Mouse (Mus musculus) spleen, adult 2 months (tissue): ENCODE results near the gene Gm49342. TPM values are rescaled to one million over a fixed set of nuclear protein-coding genes. Genes with fewer than 3 reads are reported as not detected.

ENCODE experiments used
- DNase-seq, 2 experiments: peaks; one replicate each; pipeline versions ENCODE4 v3.0.0 to v3.0.0-alpha.2; 2012 to 2021; ENCODE audit warnings: low spot score in 2 of 2, low read depth in 1 of 2
- H3K27ac ChIP-seq: fragments of 200-500 bp; 2 replicates; pipeline ENCODE4 v1.5.1; 2012; ENCODE audit warnings: low read length, inconsistent platforms; ENCODE audit not compliant: insufficient read depth
- H3K27me3 ChIP-seq: fragments of 200-500 bp; 2 replicates; pipeline ENCODE4 v1.6.1; 2012; ENCODE audit warnings: mild to moderate bottlenecking, moderate library complexity, low read length, inconsistent platforms; ENCODE audit not compliant: control insufficient read depth, insufficient read depth
- H3K36me3 ChIP-seq: fragments of 200-500 bp; 2 replicates; pipeline ENCODE4 v1.6.1; 2012; ENCODE audit warnings: mild to moderate bottlenecking, low read length, inconsistent platforms; ENCODE audit not compliant: control insufficient read depth, insufficient read depth
- H3K4me1 ChIP-seq: fragments of 200-500 bp; 2 replicates; pipeline ENCODE4 v1.6.1; 2011; ENCODE audit warnings: inconsistent platforms; ENCODE audit not compliant: control insufficient read depth, insufficient read depth, insufficient read length
- H3K4me3 ChIP-seq: fragments of 200-500 bp; 2 replicates; pipeline ENCODE4 v1.5.1; 2011; ENCODE audit warnings: mild to moderate bottlenecking, inconsistent platforms; ENCODE audit not compliant: insufficient read depth, insufficient read length; ENCODE audit errors: extremely low read depth
- CTCF ChIP-seq: fragments of 200-500 bp; IDR thresholded peaks from 2 replicates; pipeline ENCODE4 v1.5.1; 2011; ENCODE audit warnings: mild to moderate bottlenecking, inconsistent platforms; ENCODE audit not compliant: insufficient read depth, insufficient read length, insufficient replicate concordance; ENCODE audit errors: extremely low read depth
- POLR2A ChIP-seq: fragments of 200-500 bp; IDR thresholded peaks from 2 replicates; pipeline ENCODE4 v1.6.1; 2011; ENCODE audit warnings: low read depth, low read length, inconsistent platforms
- WGBS: fragments of 180-500 bp; shearing (Covaris S2); methylation state at CpG from one replicate; pipeline ENCODE4 v1.1.7; 2018; 5-methylcytosine and 5-hydroxymethylcytosine counted together
- polyA plus RNA-seq: library from polyadenylated mRNA; depleted of rRNA; stranded (reverse); fragments of >200 nt; gene quantifications from 2 replicates; pipeline ENCODE4 v1.2.3, GENCODE M21; 2012; rRNA removed

Gene Gm49342
- polyA plus RNA-seq, 1 experiment: 28.4 TPM

DNA sequence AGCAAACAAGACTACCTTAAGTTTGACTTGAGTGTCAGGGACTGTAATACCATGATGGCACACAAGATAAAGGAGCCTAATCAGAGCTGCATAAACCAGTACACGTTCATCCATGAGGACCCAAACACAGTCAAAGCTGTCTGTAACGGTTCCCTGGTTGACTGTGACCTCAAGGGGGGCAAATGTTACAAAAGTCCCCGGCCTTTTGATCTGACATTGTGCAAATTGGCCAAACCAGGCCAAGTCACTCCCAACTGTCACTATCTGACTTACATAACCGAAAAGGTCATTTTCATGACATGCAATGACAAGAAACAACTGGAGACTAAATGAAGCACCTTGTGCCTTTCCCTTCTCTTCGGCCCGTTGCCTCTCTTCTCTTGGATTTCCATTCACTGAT is 65.3 kb downstream of the Gm49342 start:
- no peak for DNase-seq
- H3K36me3 ChIP-seq: no peaks in the 10 kb centered on the region
- WGBS: 85% methylated on average over 6 of the region's 6 CpGs
- no peaks in the 10 kb centered on the region for H3K27me3 ChIP-seq
- TF ChIP-seq POLR2A (no peak), CTCF (no peak)
- H3K4me3 ChIP-seq: no peak overlapping the region
- no peaks in the 10 kb centered on the region for H3K4me1 ChIP-seq
- H3K27ac ChIP-seq: no peak overlapping the region

Other genes with a start within 250 kb of the Gm49342 start
- gene Olfr748, start 237.1 kb upstream of the Gm49342 start, polyA plus RNA-seq: not detected in 2 replicates
- not detected in 2 replicates for gene Olfr749, start 199.4 kb upstream of the Gm49342 start, polyA plus RNA-seq
- 24.3 and 28.1 TPM in 2 replicates for gene Ttc5, start 159.0 kb upstream of the Gm49342 start, polyA plus RNA-seq
- not detected in 2 replicates for gene Ccnb1ip1, start 136.8 kb upstream of the Gm49342 start, polyA plus RNA-seq
- gene Parp2, start 136.7 kb upstream of the Gm49342 start, polyA plus RNA-seq: 15.6 and 17.5 TPM in 2 replicates
- gene Tep1, start 74.0 kb upstream of the Gm49342 start, polyA plus RNA-seq: 37.8 and 38.4 TPM in 2 replicates
- 0.09 and 0.18 TPM in 2 replicates for gene Klhl33, start 47.0 kb upstream of the Gm49342 start, polyA plus RNA-seq
- gene Osgep, start 19.6 kb upstream of the Gm49342 start, polyA plus RNA-seq: 74.2 and 145 TPM in 2 replicates
- gene Apex1, start 19.5 kb upstream of the Gm49342 start, polyA plus RNA-seq: 22.7 and 26.8 TPM in 2 replicates
- 87.3 and 131 TPM in 2 replicates for gene Pip4p1, start 13.7 kb upstream of the Gm49342 start, polyA plus RNA-seq
- 21.4 and 27.0 TPM in 2 replicates for gene Pnp, start 13.4 kb upstream of the Gm49342 start, polyA plus RNA-seq
- 2.7 and 3.1 TPM in 2 replicates for gene Pnp2, start 11.5 kb downstream of the Gm49342 start, polyA plus RNA-seq
- gene Rnase10, start 63.2 kb downstream of the Gm49342 start, polyA plus RNA-seq: not detected in 2 replicates
- gene Rnase9, start 97.4 kb downstream of the Gm49342 start, polyA plus RNA-seq: not detected in 2 replicates
- not detected in 2 replicates for gene Rnase11, start 105.6 kb downstream of the Gm49342 start, polyA plus RNA-seq
- 0.68 and 1.1 TPM in 2 replicates for gene Rnase12, start 113.1 kb downstream of the Gm49342 start, polyA plus RNA-seq
- not detected in 2 replicates for gene Olfr750, start 129.9 kb downstream of the Gm49342 start, polyA plus RNA-seq
- gene Rnase4, start 146.6 kb downstream of the Gm49342 start, polyA plus RNA-seq: 18.2 TPM in 2 replicates
- 2.8 and 3.5 TPM in 2 replicates for gene Ang, start 146.6 kb downstream of the Gm49342 start, polyA plus RNA-seq
- gene Eddm3b, start 169.9 kb downstream of the Gm49342 start, polyA plus RNA-seq: not detected in 2 replicates
- 90.3 and 109 TPM in 2 replicates for gene Rnase6, start 179.4 kb downstream of the Gm49342 start, polyA plus RNA-seq
- gene Rnase1, start 202.3 kb downstream of the Gm49342 start, polyA plus RNA-seq: 1,669 and 1,717 TPM in 2 replicates
- gene Rnase2b, start 217.7 kb downstream of the Gm49342 start, polyA plus RNA-seq: not detected in 2 replicates